Comparison of ENCODE assay signal across 11 mouse cellular contexts in genomic region chr9:121303086-121303485, GRCm38 (mm10). TPM values are rescaled to one million over a fixed set of nuclear protein-coding genes. Genes with fewer than 3 reads are reported as not detected.
DNase-seq lines count a peak whose midpoint lies in the region; ATAC-seq and TF ChIP-seq lines count a peak whose summit lies in the region.
"Had no signal": no experiment of that assay in that cellular context is flagged by ENCODE, and none has a peak within 500 bp of the region (broad histone marks: within the 10 kb centered on the region; RNA-seq: fewer than 3 reads in every experiment).

No protein-coding gene starts in this region.

- no peak overlapping the region for H3K4me2 ChIP-seq in heart, postnatal 0 days (ENCODE audit: low read depth, low read length)
- H3K4me2 ChIP-seq in forebrain, embryonic 15.5 days (replicated peaks): no peak overlapping the region; the same call in 1 of the 2 replicates
- peak overlapping the region; percentile 38; the same call in 1 of the 2 replicates for H3K4me2 ChIP-seq in midbrain, embryonic 13.5 days (replicated peaks)
- H3K4me2 ChIP-seq: limb, embryonic 13.5 days had no signal

- TF ChIP-seq CTCF in heart, postnatal 0 days (IDR thresholded peaks at IDR 0.05; ENCODE audit: low read depth): no peak

- H3K9ac ChIP-seq in heart, postnatal 0 days (replicated peaks; ENCODE audit: low read depth, low read length): no peak overlapping the region
- H3K9ac ChIP-seq in forebrain, embryonic 15.5 days (replicated peaks): no peak overlapping the region
- no peak overlapping the region for H3K9ac ChIP-seq in midbrain, embryonic 13.5 days (replicated peaks)
- H3K9ac ChIP-seq: limb, embryonic 13.5 days had no signal

- H3K4me3 ChIP-seq in heart, postnatal 0 days (ENCODE audit: low read depth, low read length): no peak overlapping the region
- no peak overlapping the region for H3K4me3 ChIP-seq in heart, embryonic 10.5 days
- no peak overlapping the region for H3K4me3 ChIP-seq in forebrain, embryonic 15.5 days
- no peak overlapping the region for H3K4me3 ChIP-seq in midbrain, embryonic 13.5 days (replicated peaks)
- H3K4me3 ChIP-seq: limb, embryonic 13.5 days had no signal

- H3K9me3 ChIP-seq in heart, postnatal 0 days (replicated peaks; ENCODE audit: control insufficient read depth, low read length): no peaks in the 10 kb centered on the region
- no peaks in the 10 kb centered on the region for H3K9me3 ChIP-seq in heart, embryonic 10.5 days
- H3K9me3 ChIP-seq in forebrain, embryonic 15.5 days: no peaks in the 10 kb centered on the region
- no peaks in the 10 kb centered on the region for H3K9me3 ChIP-seq in midbrain, embryonic 13.5 days
- H3K9me3 ChIP-seq: limb, embryonic 13.5 days had no signal

- TF ChIP-seq EP300 in heart, postnatal 0 days (IDR thresholded peaks at IDR 0.05; ENCODE audit: low read depth): no peak

- intact Hi-C loops in gastrocnemius, postnatal 14 days (cut with DNase I; ENCODE audit: low total_unique reads): loop anchor here (5.0 kb wide), 1 partner anchor 54 kb away; no protein-coding TSS in a partner anchor

- peak overlapping the region; percentile 47; the same call in 1 of the 2 replicates for H3K27ac ChIP-seq in heart, postnatal 0 days (ENCODE audit: low read depth)
- no peak overlapping the region for H3K27ac ChIP-seq in heart, embryonic 10.5 days
- peak overlapping the region; percentile 53 for H3K27ac ChIP-seq in forebrain, embryonic 15.5 days (replicated peaks)
- 0 out of 2 replicates have a peak overlapping the region, but pooled peaks have one; percentile 32 for H3K27ac ChIP-seq in midbrain, embryonic 13.5 days
- H3K27ac ChIP-seq: limb, embryonic 13.5 days had no signal

- WGBS in heart, postnatal 0 days: 26% methylated on average over 6 of the region's 6 CpGs
- WGBS in heart, embryonic 10.5 days: 69% methylated on average over 6 of the region's 6 CpGs
- WGBS in forebrain, embryonic 15.5 days: 36% methylated on average over 6 of the region's 6 CpGs
- 45% methylated on average over 6 of the region's 6 CpGs for WGBS in midbrain, embryonic 13.5 days

- H3K4me1 ChIP-seq in heart, postnatal 0 days (ENCODE audit: control insufficient read depth, insufficient read depth): peaks cover 49% of the 10 kb centered on the region
- peaks cover 60% of the 10 kb centered on the region for H3K4me1 ChIP-seq in heart, embryonic 10.5 days
- peaks cover 60% of the 10 kb centered on the region for H3K4me1 ChIP-seq in forebrain, embryonic 15.5 days
- peaks cover 63% of the 10 kb centered on the region for H3K4me1 ChIP-seq in midbrain, embryonic 13.5 days (replicated peaks)

- DNase-seq in heart, postnatal 0 days (ENCODE audit: low spot score): no peak
- no peak for DNase-seq in heart, embryonic 10.5 days (ENCODE audit: low spot score)
- peak; percentile 84 for DNase-seq in adipocyte (ENCODE audit: low spot score)
- no peak for DNase-seq in T-cell, adult 2 months (ENCODE audit: low spot score)
- DNase-seq in right cerebral cortex, adult 2 months (ENCODE audit: low spot score in 2 of 2): no peak
- DNase-seq in gastrocnemius, postnatal 14 days: no peak
- DNase-seq: adrenal gland, postnatal 14 days had no signal

- H3K36me3 ChIP-seq in heart, postnatal 0 days (replicated peaks; ENCODE audit: control insufficient read depth, insufficient read depth, low read length): 0 out of 2 replicates have a peak, but pooled peaks cover 7% of the 10 kb centered on the region
- peaks cover 9% of the 10 kb centered on the region; the same call in 1 of the 2 replicates for H3K36me3 ChIP-seq in heart, embryonic 10.5 days
- H3K36me3 ChIP-seq in forebrain, embryonic 15.5 days: no peaks in the 10 kb centered on the region
- no peaks in the 10 kb centered on the region for H3K36me3 ChIP-seq in midbrain, embryonic 13.5 days
- H3K36me3 ChIP-seq: limb, embryonic 13.5 days had no signal

- no peaks in the 10 kb centered on the region for H3K27me3 ChIP-seq in heart, postnatal 0 days (ENCODE audit: control insufficient read depth, insufficient read depth, low read length)
- no peaks in the 10 kb centered on the region for H3K27me3 ChIP-seq in heart, embryonic 10.5 days (ENCODE audit: insufficient read depth, poor library complexity, severe bottlenecking)
- no peaks in the 10 kb centered on the region for H3K27me3 ChIP-seq in forebrain, embryonic 15.5 days
- no peaks in the 10 kb centered on the region for H3K27me3 ChIP-seq in midbrain, embryonic 13.5 days
- H3K27me3 ChIP-seq: limb, embryonic 13.5 days had no signal

- ATAC-seq in heart, postnatal 0 days (ENCODE audit: insufficient read depth, low read depth): no peak
- ATAC-seq in forebrain, embryonic 15.5 days (replicated peaks): no peak; the same call in 1 of the 2 replicates
- ATAC-seq in midbrain, embryonic 13.5 days: no peak
- ATAC-seq: intestine, postnatal 0 days had no signal

RNA-seq across cellular contexts. Expression of gene Trak1, which starts 5.8 kb away (rescaled TPM):
- total RNA-seq in heart, postnatal 0 days (2014; rRNA removed; ENCODE audit: low replicate concordance): 113 and 120 TPM in 2 replicates
- 53.5 and 59.3 TPM in 2 replicates for polyA plus RNA-seq in heart, postnatal 0 days (2015; fragmentation: Nextera tagmentation; extraction: Ambion mirVana)
- 18.2 and 24.1 TPM in 2 replicates for polyA plus RNA-seq in heart, embryonic 10.5 days (2016; fragmentation: Nextera tagmentation; extraction: Ambion mirVana)
- 75.8 and 78.7 TPM in 2 replicates for polyA plus RNA-seq in forebrain, embryonic 15.5 days (2015; fragmentation: Nextera tagmentation; extraction: Ambion mirVana)
- polyA plus RNA-seq in midbrain, embryonic 13.5 days (2015; fragmentation: Nextera tagmentation; extraction: Ambion mirVana): 41.1 and 44.8 TPM in 2 replicates
- total RNA-seq in gastrocnemius, postnatal 14 days (2021): 100 to 1,000 TPM; 167 to 178 TPM

RNA-seq across cellular contexts. Expression of gene Ulk4, which starts 26.1 kb away (rescaled TPM):
- total RNA-seq in heart, postnatal 0 days (2014; rRNA removed; ENCODE audit: low replicate concordance): 1.3 and 1.5 TPM in 2 replicates
- 64.3 and 66.7 TPM in 2 replicates for polyA plus RNA-seq in heart, postnatal 0 days (2015; fragmentation: Nextera tagmentation; extraction: Ambion mirVana)
- 89.4 and 98.5 TPM in 2 replicates for polyA plus RNA-seq in heart, embryonic 10.5 days (2016; fragmentation: Nextera tagmentation; extraction: Ambion mirVana)
- polyA plus RNA-seq in forebrain, embryonic 15.5 days (2015; fragmentation: Nextera tagmentation; extraction: Ambion mirVana): 127 and 134 TPM in 2 replicates
- 151 and 159 TPM in 2 replicates for polyA plus RNA-seq in midbrain, embryonic 13.5 days (2015; fragmentation: Nextera tagmentation; extraction: Ambion mirVana)
- under 1 TPM; 0.31 to 0.41 TPM for total RNA-seq in gastrocnemius, postnatal 14 days (2021)
